Mouse (Mus musculus) frontal cortex, postnatal 14 days (tissue): ENCODE results near the gene 1110008P14Rik.
A peak's percentile ranks its signal among the peaks of the same experiment; 100 is the strongest.
"Not testable (repeated sequence)": the region's sequence is repeated elsewhere in the genome, so short reads cannot be mapped to it uniquely, and the experiment has no call there.

Experiments
- DNase-seq, 2 experiments: peaks; one replicate each; pipeline ENCODE4 v3.0.0; 2022; ENCODE audit warnings: low spot score in 2 of 2

1110008P14Rik gene

DNA sequence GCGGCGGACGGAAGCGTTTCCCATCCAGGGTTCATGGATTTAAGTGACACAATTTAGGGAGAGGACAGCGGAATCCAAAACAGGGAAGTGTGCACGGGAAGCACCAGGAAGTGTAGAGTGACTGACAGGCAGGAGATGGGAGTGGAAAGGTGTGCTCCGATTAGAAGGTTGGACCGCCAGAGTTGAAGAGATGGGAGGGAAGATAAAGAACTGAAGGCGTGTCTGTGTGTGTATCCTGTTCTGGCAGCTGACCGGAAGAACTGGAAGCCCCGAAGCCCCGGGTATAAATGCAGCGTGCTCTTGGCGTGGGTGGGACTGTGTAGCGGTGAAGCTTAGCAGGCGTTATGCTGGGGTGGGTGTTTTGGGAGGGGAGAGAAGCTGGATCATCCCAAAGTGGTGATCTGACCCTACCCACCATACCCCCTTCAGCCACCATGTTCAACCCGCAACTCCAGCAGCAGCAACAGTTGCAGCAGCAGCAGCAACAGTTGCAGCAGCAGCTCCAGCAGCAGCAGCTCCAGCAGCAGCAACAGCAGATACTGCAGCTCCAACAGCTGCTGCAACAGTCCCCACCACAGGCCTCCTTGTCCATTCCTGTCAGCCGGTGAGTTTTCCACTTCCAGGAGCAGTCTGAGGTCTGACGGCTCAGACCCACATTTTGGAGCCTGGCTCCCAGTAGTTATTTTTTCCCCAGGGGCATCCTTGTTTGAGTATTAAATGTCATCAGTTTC, 18.2 kb downstream of the 1110008P14Rik start:
- DNase-seq = no peak

DNA sequence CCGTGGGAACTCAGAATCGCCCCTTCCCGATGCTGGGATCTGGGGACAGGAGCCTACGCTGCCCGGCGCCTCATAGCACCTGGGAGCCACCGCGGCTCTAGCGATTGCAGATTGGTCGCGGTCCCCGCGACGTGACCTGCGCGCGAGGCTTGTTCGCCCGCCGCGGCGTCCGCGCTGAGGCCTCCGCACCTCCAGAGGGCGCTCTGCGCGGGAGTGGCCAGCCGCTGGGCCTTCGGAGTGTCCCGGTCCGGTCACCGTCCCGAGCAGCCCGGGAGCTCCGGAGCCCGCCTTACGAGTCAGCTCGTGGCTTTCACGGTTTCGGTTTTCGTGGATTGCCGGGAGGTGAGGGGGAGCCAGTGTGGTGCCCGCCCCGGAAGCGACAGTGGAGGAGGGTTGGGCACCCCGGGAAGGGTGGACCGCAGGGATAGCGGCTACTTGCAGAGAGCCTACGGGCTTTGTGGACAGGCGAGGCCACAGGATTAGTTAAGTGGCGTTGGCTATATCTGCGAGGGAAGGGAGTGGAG, 18.9 kb downstream of the 1110008P14Rik start:
- peak; percentile 78 to 86 for DNase-seq

DNA sequence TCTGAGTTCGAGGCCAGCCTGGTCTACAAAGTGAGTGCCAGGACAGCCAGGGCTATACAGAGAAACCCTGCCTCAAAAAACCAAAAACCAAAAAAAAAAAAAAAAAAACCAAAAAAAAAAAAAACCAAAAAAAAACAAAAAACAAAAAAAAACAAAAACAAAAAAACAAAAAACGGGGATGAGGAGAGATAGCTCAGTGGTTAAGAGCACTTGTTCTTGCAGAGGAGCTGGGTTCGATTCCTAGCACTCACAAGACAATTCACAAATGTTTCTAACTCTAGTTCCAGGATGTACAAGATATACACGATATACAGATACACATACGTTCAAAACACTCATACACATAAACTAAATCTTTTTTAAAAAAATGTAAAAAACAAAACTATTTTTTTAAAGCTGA, 19.5 kb downstream of the 1110008P14Rik start:
- DNase-seq = not testable (repeated sequence)

DNA sequence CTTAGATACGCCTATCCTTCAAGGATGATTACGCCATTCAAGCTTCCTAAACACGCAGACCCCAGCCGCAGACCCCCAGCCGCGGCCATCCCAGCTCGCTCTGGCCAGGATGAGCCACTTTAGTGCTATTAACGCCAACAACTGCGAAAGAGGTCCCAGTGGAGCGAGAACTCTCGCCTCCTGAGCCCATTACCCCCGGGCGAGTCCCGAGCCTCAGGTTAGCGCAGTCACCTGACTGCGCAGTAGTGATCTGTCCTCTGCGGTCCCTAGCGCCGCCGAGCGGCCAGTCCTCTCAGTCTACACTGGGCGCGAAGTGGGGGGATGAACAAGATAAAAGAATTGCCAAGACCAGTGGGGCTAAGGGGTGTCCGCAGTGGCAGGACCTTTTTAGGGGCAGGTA, 20.3 kb downstream of the 1110008P14Rik start:
- peak; percentile 60 to 66 for DNase-seq

DNA sequence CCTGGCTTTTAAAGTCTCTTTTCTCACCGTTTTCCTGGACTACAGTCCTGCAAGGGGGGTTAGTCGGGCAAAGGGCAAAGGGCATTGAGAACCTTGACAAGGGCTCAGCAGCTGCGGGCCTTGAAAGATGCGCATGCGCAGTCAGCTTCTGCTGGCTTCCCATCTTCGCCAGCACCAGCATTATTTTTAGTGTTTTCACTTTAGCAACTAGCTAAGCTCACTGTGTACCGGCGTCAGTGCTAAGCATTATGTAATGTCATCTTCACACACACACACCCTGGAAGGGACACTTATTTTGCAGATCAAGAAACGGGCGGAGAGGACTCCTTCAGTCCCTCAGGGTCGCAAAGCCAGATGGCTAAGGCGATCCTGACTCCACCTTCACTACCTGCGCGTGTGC, 21.0 kb downstream of the 1110008P14Rik start:
- peak; percentile 67 to 77 for DNase-seq

DNA sequence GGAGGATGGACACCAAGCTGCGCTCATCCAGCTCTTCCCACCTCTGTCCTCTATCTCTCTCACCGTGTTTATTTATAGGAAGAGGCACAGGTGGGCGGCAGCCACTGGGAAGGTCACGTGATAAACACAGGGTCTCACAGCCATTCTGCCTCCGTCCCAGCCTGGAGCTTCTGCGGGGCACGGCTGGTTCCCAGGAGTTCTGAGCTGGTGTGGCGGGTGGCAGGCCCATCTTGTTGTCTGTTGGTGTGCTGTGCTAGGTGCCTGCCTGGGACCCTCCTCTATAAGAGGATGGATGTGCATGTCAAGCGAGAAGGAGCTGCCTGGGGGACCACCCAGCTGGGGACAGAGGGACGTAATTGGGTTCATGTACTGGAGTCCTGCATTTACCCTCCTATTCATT, 23.4 kb downstream of the 1110008P14Rik start:
- no peak for DNase-seq

DNA sequence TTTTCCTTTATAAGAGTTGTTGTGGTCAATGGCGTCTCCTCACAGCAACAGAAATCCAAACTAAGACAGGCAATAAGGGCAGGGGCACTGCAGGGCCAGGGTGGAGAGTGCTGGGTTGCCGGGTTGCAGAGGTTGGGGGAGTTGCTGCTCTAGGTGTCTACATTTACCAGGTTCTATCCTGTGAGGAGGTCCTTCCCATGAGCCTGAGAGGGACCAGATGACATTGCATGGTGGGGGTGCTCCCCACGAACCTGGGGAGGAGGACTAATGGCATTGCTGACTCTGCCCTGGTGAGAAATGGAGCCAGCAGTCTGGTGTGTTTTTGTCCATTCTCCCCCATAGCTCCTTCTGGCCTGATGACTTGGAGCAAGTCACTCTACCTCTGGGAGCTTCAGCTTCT, 24.0 kb downstream of the 1110008P14Rik start:
- DNase-seq = no peak

DNA sequence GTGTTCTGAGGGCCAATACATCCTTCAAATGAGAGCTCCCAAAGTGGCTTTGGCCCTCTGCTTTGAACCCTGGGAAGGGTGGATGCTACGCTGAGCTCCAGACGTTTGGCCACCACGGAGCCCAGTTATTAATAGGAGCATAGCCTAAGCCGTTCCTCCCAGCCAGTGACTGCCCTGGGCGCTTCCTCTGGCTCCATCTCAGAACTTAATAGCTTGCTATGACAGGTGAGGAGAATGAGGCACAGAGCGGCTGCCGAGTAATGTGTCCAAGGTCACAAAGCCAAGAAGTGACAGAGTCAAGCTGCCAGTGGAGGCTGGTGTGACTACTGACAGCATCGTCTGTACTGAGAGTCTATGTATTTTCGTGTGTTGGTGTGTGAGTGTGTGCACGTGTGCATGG, 25.5 kb downstream of the 1110008P14Rik start:
- DNase-seq = no peak

DNA sequence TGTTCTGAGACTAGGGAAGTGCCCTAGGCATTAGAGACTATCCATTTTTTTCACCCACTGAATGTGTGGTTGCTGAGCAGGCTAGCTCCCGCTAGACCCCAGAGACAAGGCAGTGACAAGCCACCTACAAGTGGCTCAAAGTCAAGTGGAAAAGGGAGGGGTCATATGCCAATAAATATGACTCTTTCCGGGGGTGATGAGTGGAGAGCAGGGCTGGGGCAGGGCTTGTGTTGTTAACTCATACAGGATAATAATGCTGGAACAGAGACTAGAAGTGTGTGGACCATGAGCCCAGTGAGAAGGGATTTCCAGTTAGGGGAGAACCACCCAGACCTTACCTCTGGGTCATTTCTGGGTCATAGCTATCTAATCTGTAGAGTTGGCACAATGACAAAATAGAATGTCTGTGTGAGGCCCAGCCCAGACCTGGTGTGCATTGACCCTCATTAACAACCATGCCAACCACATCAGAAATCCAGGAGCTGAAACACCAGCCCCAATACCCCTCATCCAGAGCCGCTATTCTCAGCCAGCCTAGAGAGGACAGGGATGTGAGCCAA, 27.3 kb downstream of the 1110008P14Rik start:
- DNase-seq = no peak

DNA sequence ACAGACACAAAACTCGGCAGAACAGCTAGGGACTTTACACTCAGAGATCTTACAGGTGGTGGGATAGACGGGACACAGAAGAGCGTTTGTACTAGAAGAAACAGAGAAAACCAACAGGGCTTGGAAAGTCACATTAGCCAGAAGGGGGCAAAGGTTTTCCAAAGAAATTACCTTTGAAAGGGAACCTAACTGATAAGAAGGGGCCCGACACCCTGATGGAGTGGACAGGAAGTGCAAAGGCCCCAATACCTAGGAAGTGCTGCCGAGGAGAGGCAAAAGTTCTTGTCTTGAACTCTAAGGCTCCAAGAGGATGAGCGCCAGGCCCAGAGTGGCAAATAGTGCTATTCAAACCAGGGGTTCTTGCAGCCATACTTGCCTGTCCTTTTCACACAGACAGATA, 27.9 kb downstream of the 1110008P14Rik start:
- DNase-seq = no peak

DNA sequence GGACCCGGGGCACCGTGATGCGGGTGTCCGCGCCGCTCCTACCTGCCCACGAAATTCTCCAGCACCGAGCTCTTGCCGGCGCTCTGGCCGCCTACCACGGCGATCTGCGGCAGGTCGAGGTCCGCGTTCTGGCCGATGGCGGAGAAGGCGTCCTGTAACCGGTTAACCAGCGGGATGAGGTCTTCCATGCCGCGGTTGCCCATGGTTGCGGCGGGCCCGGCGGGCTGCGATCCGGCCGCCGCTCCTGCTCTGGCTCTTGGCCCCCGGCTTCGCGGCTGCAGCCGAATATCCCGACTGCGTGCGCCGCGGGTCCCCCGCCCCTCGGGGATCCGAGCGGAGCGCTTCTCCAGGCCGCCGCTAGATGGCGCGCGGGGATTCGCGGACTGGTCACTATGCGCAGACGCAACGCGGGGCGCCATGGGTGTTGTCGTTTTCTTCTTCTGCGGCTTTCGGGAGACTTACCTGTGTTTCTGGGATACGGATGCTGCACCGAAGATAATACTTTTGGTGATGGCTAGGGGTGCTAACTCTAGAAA, 28.7 kb downstream of the 1110008P14Rik start, which contains the start of gene Dnm1:
Gene Dnm1 (minus strand): TSS at position 332 of the 536 bp plus-strand sequence.
- DNase-seq = peak; percentile 84 to 93

DNA sequence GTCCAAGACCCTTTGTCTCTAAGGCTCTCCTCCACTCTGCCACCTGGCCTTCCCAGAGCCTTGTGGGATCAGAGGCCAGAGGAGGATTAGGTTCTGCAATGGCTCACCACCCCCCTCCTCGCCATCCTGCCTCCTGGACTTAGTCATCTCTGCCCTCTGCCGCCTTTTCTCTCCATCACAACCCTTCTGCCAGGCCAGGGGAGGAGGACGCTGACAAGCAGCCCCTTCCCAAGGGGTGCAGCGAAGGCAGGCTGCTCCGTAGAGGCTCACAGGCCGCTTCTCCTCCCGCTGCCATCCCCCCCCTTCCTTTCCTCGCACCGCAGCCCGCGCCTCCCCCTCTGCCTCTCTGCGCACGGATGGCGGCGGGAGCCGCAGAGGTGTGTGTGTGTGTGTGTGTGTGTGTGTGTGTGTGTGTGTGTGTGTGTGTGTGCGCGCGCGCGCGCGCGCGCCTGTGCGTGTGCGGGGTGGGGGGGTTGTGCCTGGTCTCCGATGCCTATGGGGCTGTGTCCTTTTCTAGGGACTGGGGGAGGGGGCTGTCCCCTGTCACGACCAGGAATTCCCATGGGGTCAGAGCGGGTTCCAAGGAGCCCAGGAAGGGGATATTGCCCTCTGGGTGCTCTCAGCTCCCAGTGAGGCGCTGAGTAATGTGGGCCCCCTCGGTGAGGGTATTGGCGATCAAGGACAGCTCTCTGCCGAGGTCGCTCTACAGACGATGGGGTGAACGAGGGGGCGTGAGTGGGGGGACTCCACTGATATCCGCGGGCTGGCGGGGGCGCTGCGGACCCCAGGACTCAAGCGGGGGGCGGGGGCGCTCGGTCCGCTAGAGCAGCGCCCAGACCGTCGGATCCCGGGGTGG, 29.4 kb downstream of the 1110008P14Rik start, which contains the start of gene Ciz1:
Gene Ciz1 (plus strand): TSS at position 177 of the 856 bp plus-strand sequence.
- DNase-seq = no peak

DNA sequence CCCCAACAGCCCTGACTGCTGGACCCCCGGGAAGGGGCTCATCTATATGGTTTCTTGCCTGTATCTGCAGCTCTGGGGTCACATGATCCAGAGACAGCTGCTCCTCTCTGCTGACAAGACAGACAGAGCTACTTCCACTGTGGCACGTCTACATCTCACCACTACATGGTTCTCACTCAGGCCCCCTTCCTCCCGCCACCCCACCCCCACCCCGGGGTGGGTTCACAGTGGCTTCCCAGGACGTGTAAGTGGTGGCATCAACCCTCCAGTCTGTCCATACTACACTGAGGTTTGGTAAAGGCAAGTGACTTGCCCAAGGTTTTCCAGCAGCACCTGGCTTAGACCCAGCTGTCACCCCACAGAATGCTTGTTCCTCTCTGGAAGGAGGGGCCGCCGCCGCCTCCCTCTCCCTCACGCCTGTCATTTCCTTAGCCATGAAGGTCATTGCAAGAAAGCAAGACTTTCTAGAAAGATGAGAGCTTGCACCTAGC, 30.2 kb downstream of the 1110008P14Rik start:
- no peak for DNase-seq

DNA sequence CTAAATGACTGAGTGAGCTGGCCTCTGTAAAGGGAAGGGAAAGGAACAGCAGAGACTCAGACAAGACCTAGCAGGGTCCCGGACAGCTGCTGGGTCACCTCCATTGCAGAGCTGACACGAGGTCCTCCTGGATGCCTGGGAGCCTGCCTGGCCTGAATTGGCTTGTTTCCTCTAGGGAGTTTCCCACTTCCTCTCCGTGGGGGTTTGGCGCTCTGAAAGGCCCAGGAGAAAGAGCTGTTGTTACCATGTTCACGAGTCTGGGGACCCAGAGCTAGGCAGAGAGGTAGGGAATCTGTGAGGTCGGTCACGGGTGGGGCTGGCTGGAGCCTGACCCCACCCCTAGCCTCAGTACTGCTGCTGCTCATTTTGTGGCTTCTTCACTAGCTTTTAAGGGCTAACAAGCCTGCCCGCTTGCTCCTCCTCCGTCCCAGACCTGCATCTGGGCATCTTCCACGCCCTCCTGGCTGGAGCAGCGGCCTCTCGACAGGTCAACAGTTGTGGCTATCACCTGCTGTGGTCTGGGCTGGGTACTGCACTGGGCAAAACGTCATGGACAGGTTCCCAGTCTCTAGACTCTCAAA, 31.2 kb downstream of the 1110008P14Rik start:
- no peak for DNase-seq

DNA sequence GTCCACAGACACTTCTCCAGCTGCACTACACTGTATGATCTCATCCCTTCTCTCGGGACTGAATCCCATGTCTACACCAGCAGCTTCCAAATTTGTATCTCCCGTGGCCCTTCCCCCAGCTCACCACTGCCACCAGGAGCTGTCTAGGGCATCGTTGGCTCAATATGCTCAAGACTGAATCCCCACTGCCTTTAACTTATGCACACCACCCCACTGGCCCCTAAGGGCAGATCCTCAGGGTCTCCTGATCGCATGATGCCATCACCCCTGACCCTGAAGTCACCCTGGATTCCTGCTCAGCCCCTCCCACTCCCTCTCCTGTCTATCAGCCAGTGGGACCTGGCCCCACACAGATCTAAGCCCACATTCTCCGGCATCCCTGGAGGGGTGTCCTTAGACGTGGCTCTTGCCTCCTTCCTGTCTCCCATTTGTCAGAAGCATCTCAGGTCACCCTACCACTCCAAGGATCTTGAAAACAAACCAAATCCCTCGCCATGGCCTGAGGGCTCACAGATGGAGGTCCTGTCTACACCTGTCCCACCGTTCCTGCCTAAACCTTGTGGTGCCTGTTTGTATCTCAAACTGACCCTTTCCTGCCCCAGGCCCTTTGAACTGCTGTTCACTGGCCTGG, 32.0 kb downstream of the 1110008P14Rik start:
- DNase-seq = no peak

DNA sequence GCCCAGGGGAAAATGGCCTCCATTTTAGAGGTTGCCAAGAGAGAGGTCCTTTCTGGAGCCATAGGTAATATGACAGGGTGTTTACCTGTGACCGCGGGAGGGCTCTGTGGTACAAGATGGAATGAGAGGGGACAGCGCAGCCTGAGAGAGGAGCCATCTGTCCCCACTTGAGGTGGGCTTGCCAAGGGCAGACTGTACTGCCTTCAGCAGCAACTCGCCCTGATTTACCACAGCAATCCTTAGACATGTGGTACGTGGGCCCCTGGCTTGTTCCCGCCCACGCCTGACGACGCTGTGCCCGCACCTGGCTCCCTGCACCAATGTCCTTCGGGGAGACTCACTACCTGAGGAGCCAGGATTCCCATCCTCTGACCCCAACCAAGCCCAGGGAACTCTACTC, 33.4 kb downstream of the 1110008P14Rik start:
- DNase-seq = no peak

DNA sequence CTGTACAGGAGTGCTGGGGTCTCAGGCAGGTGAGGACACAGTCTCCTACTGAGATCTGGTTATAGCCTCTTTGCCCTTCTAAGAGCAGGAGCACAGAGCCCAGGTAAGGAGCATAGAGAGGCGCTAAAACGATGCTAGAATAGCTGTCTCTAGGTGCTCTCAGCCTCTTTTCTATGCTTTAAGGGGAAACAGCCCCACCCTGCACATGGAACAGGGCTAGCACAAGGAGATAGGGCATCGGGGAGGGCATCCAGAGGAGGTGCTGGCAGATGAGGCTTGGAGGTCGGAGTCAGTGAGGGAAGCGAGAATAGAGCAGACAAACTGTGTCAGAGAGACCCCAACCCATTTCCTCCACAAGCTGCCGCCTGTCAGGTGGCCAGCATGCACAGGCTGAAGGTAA, 34.7 kb downstream of the 1110008P14Rik start:
- no peak for DNase-seq

DNA sequence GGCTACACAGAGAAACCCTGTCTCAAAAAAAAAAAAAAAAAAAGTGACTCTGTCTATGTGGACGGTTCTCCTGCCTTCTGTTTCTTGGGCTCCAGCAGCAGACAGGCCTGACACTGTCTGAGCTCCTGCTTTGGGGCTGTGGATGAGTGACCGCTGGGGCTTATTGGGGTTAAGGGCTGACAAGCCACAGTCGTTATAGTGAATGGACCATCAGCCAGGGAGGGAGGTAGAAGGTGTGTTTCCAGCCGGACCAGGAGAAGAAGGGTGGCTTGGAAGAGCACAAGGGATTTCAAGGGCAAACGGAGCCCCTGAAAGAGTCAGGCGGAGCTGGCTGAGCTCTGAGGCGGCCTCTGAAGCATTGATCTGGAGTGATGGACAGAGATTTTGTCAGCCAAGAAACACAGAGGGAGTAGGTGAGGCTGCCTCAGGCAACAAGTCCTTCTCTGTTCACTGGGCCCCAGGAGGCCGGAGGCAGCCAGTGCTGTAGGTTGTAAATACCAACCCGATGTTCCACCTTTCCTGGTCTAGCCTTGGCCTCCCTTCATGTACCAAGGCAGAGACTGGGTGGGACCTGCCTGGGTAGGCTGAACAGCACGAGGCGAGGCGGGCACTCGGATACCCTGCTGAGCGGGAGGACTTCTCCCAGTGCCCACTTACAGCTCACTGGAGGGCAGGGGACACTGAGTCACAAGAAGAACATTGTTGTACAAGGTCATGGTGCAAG, 37.0 kb downstream of the 1110008P14Rik start:
- DNase-seq = no peak

DNA sequence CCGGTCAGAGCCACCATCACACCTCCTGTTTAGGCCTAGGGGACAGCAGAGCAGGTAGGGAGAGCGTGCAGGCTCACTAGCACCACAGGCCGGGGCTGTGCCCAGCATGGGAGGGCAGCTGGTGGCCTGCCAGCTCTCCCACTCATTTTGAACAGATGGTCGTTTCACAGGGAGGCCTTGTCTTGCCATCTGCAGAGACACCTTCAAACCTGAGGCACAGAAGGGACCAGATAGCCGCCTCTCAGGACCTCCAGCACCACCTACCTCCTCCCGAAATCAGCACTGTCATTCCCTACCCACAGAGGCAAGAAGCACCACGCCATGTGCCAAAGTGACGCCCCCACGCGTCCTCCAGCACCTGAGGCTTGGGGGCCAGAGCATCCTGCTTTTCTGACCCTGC, 37.7 kb downstream of the 1110008P14Rik start:
- DNase-seq = no peak

DNA sequence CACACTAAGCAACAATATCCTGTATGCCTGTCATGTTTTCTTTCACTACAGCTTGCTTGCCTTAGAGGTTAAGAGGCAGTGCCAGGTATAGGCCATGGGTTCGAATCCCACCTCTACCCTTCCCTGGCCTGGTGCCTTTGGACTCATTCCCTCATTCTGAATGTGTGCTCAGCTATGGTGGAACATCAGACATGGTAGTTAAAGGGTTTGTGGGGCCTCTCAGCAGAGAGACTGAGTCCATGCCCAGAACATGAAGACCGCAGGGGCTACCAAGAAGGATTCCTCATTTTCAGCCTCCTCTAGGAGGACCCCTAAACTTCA, 38.4 kb downstream of the 1110008P14Rik start:
- DNase-seq = no peak
